Mouse (Mus musculus): ENCODE measurements at regions not wholly inside any gene's neighbourhood (a gene's known extent, or its start where the extent isn't known, plus 50 kb on each side); places are given as distances from the start of the nearest gene placed in this dataset.

DNA sequence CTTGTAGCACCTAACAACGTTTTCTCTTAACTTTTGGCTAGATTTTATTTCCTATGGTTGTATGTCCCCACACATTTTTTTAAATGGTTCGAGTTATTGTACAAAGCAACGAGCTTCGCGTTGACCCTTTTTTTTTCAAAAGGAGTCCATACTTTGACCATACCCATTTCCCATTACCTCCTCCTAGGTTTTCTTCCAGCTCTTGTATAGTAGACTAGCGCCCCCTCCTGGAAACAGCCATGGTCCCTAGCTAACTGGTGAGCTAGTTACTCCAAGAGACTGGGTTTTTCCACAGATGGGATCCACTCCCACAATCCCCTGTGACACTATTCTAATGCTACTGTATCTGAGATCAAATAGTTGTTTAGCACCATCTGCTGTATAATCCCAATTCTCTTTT lies 139.6 kb upstream of the Ahr start:
- TF ChIP-seq POLR2A (IDR thresholded peaks at IDR 0.05; ENCODE audit: insufficient read length, low read depth): no peak
- TF ChIP-seq MAX (IDR thresholded peaks at IDR 0.05; ENCODE audit: low read depth): no peak
- TF ChIP-seq MYOD1 (IDR thresholded peaks at IDR 0.05; ENCODE audit: control insufficient read depth in 1 of 3, insufficient read length in 2 of 3, low read depth in 2 of 3): no peak
- TF ChIP-seq POLR2AphosphoS2 (IDR thresholded peaks at IDR 0.05; ENCODE audit: insufficient read length, low read depth): no peak
- no peak for TF ChIP-seq USF1 (IDR thresholded peaks at IDR 0.05; ENCODE audit: low read depth)
- TF ChIP-seq MYOG (IDR thresholded peaks at IDR 0.05; ENCODE audit: control insufficient read depth in 1 of 3, insufficient read depth in 1 of 3, insufficient read length in 2 of 3, low read depth in 2 of 3): no peak
- TF ChIP-seq E2F4 (IDR thresholded peaks at IDR 0.05; ENCODE audit: insufficient read depth): no peak
- TF ChIP-seq SRF (IDR thresholded peaks at IDR 0.05; ENCODE audit: control insufficient read depth, insufficient read length, low read depth): no peak
- no peak for TF ChIP-seq CEBPB (IDR thresholded peaks at IDR 0.05; ENCODE audit: insufficient read depth, poor library complexity, severe bottlenecking)

All from myocyte (in vitro differentiated cells).